Mouse (Mus musculus) urinary bladder, adult 2 months (tissue): Measurements from ENCODE around the gene Keg1. TPM values are rescaled to one million over a fixed set of nuclear protein-coding genes. Genes with fewer than 3 reads are reported as not detected.
"Not testable (repeated sequence)": the region's sequence is repeated elsewhere in the genome, so short reads cannot be mapped to it uniquely, and the experiment has no call there.

Source experiments
- DNase-seq: peaks from one replicate; pipeline ENCODE4 v3.0.0; 2022; ENCODE audit warnings: low spot score
- polyA plus RNA-seq: library from polyadenylated mRNA; depleted of rRNA; stranded (reverse); fragments of >200 nt; gene quantifications from 2 replicates; pipeline ENCODE4 v1.2.3, GENCODE M21; 2012; rRNA removed

Gene Keg1
- polyA plus RNA-seq: not detected in 2 replicates

- DNase-seq: no peak
Observed at GRCm38 (mm10) chr19:12695590-12695989, at the start of gene Keg1. Keg1 (plus strand) TSS chr19:12695786.

GRCm38 (mm10) chr19:12649511-12649910 lies 46.1 kb upstream of the Keg1 start:
- DNase-seq: no peak

- DNase-seq: no peak
Observed at GRCm38 (mm10) chr19:12666156-12666555, 29.4 kb upstream of the Keg1 start.

GRCm38 (mm10) chr19:12668601-12669000 lies 27.0 kb upstream of the Keg1 start:
- not testable (repeated sequence) for DNase-seq

GRCm38 (mm10) chr19:12670139-12670538 lies 25.4 kb upstream of the Keg1 start, which contains the start of gene Olfr1442:
Olfr1442 (plus strand) TSS chr19:12670439.
- no peak for DNase-seq

- DNase-seq: no peak
Observed at GRCm38 (mm10) chr19:12671051-12671450, 24.5 kb upstream of the Keg1 start.

- no peak for DNase-seq
Observed at GRCm38 (mm10) chr19:12677812-12678211, 17.8 kb upstream of the Keg1 start, which contains the start of gene Olfr1443. Olfr1443 (plus strand) TSS chr19:12678112.

- no peak for DNase-seq
Observed at GRCm38 (mm10) chr19:12684638-12685037, 10.9 kb upstream of the Keg1 start.

- DNase-seq: no peak
Observed at GRCm38 (mm10) chr19:12685231-12685630, 10.4 kb upstream of the Keg1 start.

- DNase-seq: no peak
Observed at GRCm38 (mm10) chr19:12696221-12696620, 635 bp downstream of the Keg1 start.

- DNase-seq: no peak
Observed at GRCm38 (mm10) chr19:12708458-12708857, 12.9 kb downstream of the Keg1 start.

GRCm38 (mm10) chr19:12708986-12709385 lies 13.4 kb downstream of the Keg1 start:
- DNase-seq: no peak

- DNase-seq: no peak
Observed at GRCm38 (mm10) chr19:12719189-12719588, 23.6 kb downstream of the Keg1 start.

- no peak for DNase-seq
Observed at GRCm38 (mm10) chr19:12720463-12720862, 24.9 kb downstream of the Keg1 start.

GRCm38 (mm10) chr19:12720919-12721318 lies 25.3 kb downstream of the Keg1 start:
- DNase-seq: not testable (repeated sequence)

- DNase-seq: not testable (repeated sequence)
Observed at GRCm38 (mm10) chr19:12721596-12721995, 26.0 kb downstream of the Keg1 start.

GRCm38 (mm10) chr19:12722308-12722707 lies 26.7 kb downstream of the Keg1 start:
- DNase-seq: no peak

GRCm38 (mm10) chr19:12725851-12726250 lies 30.3 kb downstream of the Keg1 start:
- no peak for DNase-seq

- DNase-seq: no peak
Observed at GRCm38 (mm10) chr19:12731036-12731435, 35.5 kb downstream of the Keg1 start.

- no peak for DNase-seq
Observed at GRCm38 (mm10) chr19:12731950-12732349, 36.4 kb downstream of the Keg1 start.

GRCm38 (mm10) chr19:12756286-12756685 lies 60.7 kb downstream of the Keg1 start:
- no peak for DNase-seq

- DNase-seq: no peak
Observed at GRCm38 (mm10) chr19:12758936-12759478, 63.4 kb downstream of the Keg1 start.

- DNase-seq: no peak
Observed at GRCm38 (mm10) chr19:12759656-12760055, 64.1 kb downstream of the Keg1 start.
